Mouse (Mus musculus) bone marrow, adult 2 months (tissue): ENCODE measurements at regions not wholly inside any gene's neighbourhood (a gene's known extent, or its start where the extent isn't known, plus 50 kb on each side); places are given as distances from the start of the nearest gene placed in this dataset.

ENCODE experiments used
- H3K27ac ChIP-seq: fragments of 200-500 bp; 2 replicates; pipeline ENCODE4 v1.5.1; 2012; ENCODE audit warnings: low read depth, mild to moderate bottlenecking, control low read depth, inconsistent platforms, low read length; ENCODE audit not compliant: control insufficient read depth, poor library complexity, insufficient read depth
- H3K4me1 ChIP-seq: fragments of 200-500 bp; 2 replicates; pipeline ENCODE4 v1.6.1; 2011; ENCODE audit warnings: low read length; ENCODE audit not compliant: control insufficient read depth, insufficient read depth
- H3K4me3 ChIP-seq: fragments of 200-500 bp; replicated peaks from 2 replicates; pipeline ENCODE3; 2011; ENCODE audit warnings: mild to moderate bottlenecking, low read depth, low read length, control low read depth; ENCODE audit not compliant: control insufficient read depth
- CTCF ChIP-seq: fragments of 200-500 bp; IDR thresholded peaks from 2 replicates; pipeline ENCODE4 v1.5.1; 2011; ENCODE audit warnings: low read length, control low read depth; ENCODE audit not compliant: control insufficient read depth, insufficient read depth
- POLR2A ChIP-seq: fragments of 200-500 bp; IDR thresholded peaks from 2 replicates; pipeline ENCODE4 v1.6.1; 2011; ENCODE audit warnings: low read depth, mild to moderate bottlenecking, control low read depth, low read length, borderline replicate concordance; ENCODE audit not compliant: control insufficient read depth
- WGBS: fragments of 180-500 bp; shearing (Covaris S2); methylation state at CpG from one replicate; pipeline ENCODE4 v1.1.7; 2018; 5-methylcytosine and 5-hydroxymethylcytosine counted together

- H3K4me3 ChIP-seq, result no peak overlapping the region
- H3K4me1 ChIP-seq, result no peaks in the 10 kb centered on the region
- TF ChIP-seq CTCF (peak; percentile 47; the same call in 1 of the 2 replicates), POLR2A (no peak)
- no peak overlapping the region for H3K27ac ChIP-seq
- WGBS, result 11% methylated on average over 7 of the region's 7 CpGs
Measured at GRCm38 (mm10) chr11:113176183-113176582, 394.2 kb downstream of the Sox9 start.

GRCm38 (mm10) chr11:113178375-113178774 lies 396.4 kb downstream of the Sox9 start:
- WGBS, result 75% methylated on average over 7 of the region's 7 CpGs
- no peak overlapping the region for H3K4me3 ChIP-seq
- TF ChIP-seq CTCF (no peak), POLR2A (no peak)
- H3K27ac ChIP-seq, result no peak overlapping the region
- H3K4me1 ChIP-seq, result no peaks in the 10 kb centered on the region

GRCm38 (mm10) chr11:113180008-113180407 lies 398.0 kb downstream of the Sox9 start:
- no peak overlapping the region for H3K4me3 ChIP-seq
- no peak overlapping the region for H3K27ac ChIP-seq
- no peak for TF ChIP-seq CTCF
- no peak for TF ChIP-seq POLR2A
- no peaks in the 10 kb centered on the region for H3K4me1 ChIP-seq
- 79% methylated on average over 14 of the region's 14 CpGs for WGBS

GRCm38 (mm10) chr11:113182083-113182861 lies 400.2 kb downstream of the Sox9 start:
- H3K4me1 ChIP-seq, result no peaks in the 10 kb centered on the region
- TF ChIP-seq CTCF (no peak), POLR2A (no peak)
- WGBS, result 56% methylated on average over 13 of the region's 13 CpGs
- H3K4me3 ChIP-seq, result no peak overlapping the region
- H3K27ac ChIP-seq, result no peak overlapping the region

GRCm38 (mm10) chr11:113183556-113183955 lies 401.5 kb downstream of the Sox9 start:
- Histone ChIP-seq H3K4me1 (no peaks in the 10 kb centered on the region), H3K27ac (no peak overlapping the region), H3K4me3 (no peak overlapping the region)
- 79% methylated on average over 5 of the region's 5 CpGs for WGBS
- no peak for TF ChIP-seq POLR2A
- TF ChIP-seq CTCF, result no peak

DNA sequence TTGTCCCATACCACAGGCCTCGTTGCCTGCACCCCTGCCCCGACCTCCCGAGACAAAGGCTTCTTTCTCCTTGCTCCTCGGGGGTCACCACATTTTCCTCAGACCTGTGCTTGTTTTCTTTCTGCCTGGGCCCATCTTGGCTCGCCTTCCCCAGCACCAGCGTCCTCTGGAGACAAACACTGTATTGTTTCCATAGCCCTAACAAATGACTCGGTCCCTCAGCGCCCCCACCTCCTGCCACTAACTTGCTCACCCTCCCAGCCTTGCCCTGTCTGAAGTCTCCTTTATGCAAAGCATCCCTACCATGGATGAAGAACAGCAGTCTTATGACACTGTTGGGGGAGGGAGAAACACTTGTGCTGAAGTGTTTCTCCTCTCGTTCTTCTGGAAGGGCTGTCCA lies 402.1 kb downstream of the Sox9 start:
- no peak overlapping the region for H3K27ac ChIP-seq
- WGBS, result 55% methylated on average over 9 of the region's 9 CpGs
- no peaks in the 10 kb centered on the region for H3K4me1 ChIP-seq
- TF ChIP-seq POLR2A (no peak), CTCF (no peak)
- no peak overlapping the region for H3K4me3 ChIP-seq

- Histone ChIP-seq H3K4me3 (no peak overlapping the region), H3K27ac (no peak overlapping the region), H3K4me1 (no peaks in the 10 kb centered on the region)
- TF ChIP-seq CTCF, result no peak
- TF ChIP-seq POLR2A, result no peak
- WGBS, result 63% methylated on average over 8 of the region's 8 CpGs
Measured at GRCm38 (mm10) chr11:113187407-113187806, 405.4 kb downstream of the Sox9 start.

GRCm38 (mm10) chr11:113188263-113188920 lies 406.4 kb downstream of the Sox9 start:
- H3K27ac ChIP-seq, result no peak overlapping the region
- WGBS, result 77% methylated on average over 4 of the region's 4 CpGs
- TF ChIP-seq POLR2A, result no peak
- TF ChIP-seq CTCF, result no peak
- H3K4me1 ChIP-seq, result no peaks in the 10 kb centered on the region
- no peak overlapping the region for H3K4me3 ChIP-seq
